Mouse (Mus musculus) heart, embryonic 10.5 days (tissue): ENCODE measurements around the gene Fcho2. TPM values are rescaled to one million over a fixed set of nuclear protein-coding genes. Genes with fewer than 3 reads are reported as not detected.

Experiments
- DNase-seq: peaks from one replicate; pipeline ENCODE4 v3.0.0-alpha.2; 2017; ENCODE audit warnings: low spot score
- H3K27ac ChIP-seq: fragments of 300-500 bp; sonication (generic); 2 replicates; pipeline ENCODE4 v1.5.1; 2016; ENCODE audit warnings: mild to moderate bottlenecking
- H3K27me3 ChIP-seq: fragments of 300-500 bp; sonication (generic); 2 replicates; pipeline ENCODE4 v1.6.1; 2016; ENCODE audit warnings: mild to moderate bottlenecking; ENCODE audit not compliant: poor library complexity, insufficient read depth, severe bottlenecking
- H3K36me3 ChIP-seq: fragments of 300-500 bp; sonication (generic); 2 replicates; pipeline ENCODE4 v1.6.1; 2016; ENCODE audit warnings: mild to moderate bottlenecking, moderate library complexity
- H3K4me1 ChIP-seq: fragments of 300-500 bp; sonication (generic); 2 replicates; pipeline ENCODE4 v1.6.1; 2016; ENCODE audit warnings: mild to moderate bottlenecking
- H3K4me3 ChIP-seq: fragments of 300-500 bp; sonication (generic); 2 replicates; pipeline ENCODE4 v1.5.1; 2016; ENCODE audit warnings: mild to moderate bottlenecking, moderate library complexity
- H3K9me3 ChIP-seq: fragments of 300-500 bp; sonication (generic); 2 replicates; pipeline ENCODE4 v1.6.1; 2016; ENCODE audit warnings: mild to moderate bottlenecking, moderate library complexity
- WGBS: fragments of 180-500 bp; shearing (Covaris S2); methylation state at CpG from one replicate; pipeline ENCODE4 v1.1.7; 2016; 5-methylcytosine and 5-hydroxymethylcytosine counted together
- polyA plus RNA-seq: library from polyadenylated mRNA; unstranded; fragments of >200 nt; fragmentation: Nextera tagmentation; extraction: Ambion mirVana; gene quantifications from 2 replicates; pipeline ENCODE4 v1.2.1, GENCODE M21; 2016

Fcho2 gene
- polyA plus RNA-seq, 1 experiment from 2014 or later: 30.2 TPM

- H3K27ac ChIP-seq: no peak overlapping the region
- H3K4me1 ChIP-seq: peaks cover 36% of the 10 kb centered on the region
- WGBS: 54% methylated on average over 5 of the region's 5 CpGs
- H3K27me3 ChIP-seq: peaks cover 13% of the 10 kb centered on the region
- H3K9me3 ChIP-seq: no peaks in the 10 kb centered on the region
- H3K36me3 ChIP-seq: no peaks in the 10 kb centered on the region
- DNase-seq: peak; percentile 60
- no peak overlapping the region for H3K4me3 ChIP-seq
These were observed 115.2 kb downstream of the Fcho2 start for GRCm38 (mm10) chr13:98699982-98700540.

DNA sequence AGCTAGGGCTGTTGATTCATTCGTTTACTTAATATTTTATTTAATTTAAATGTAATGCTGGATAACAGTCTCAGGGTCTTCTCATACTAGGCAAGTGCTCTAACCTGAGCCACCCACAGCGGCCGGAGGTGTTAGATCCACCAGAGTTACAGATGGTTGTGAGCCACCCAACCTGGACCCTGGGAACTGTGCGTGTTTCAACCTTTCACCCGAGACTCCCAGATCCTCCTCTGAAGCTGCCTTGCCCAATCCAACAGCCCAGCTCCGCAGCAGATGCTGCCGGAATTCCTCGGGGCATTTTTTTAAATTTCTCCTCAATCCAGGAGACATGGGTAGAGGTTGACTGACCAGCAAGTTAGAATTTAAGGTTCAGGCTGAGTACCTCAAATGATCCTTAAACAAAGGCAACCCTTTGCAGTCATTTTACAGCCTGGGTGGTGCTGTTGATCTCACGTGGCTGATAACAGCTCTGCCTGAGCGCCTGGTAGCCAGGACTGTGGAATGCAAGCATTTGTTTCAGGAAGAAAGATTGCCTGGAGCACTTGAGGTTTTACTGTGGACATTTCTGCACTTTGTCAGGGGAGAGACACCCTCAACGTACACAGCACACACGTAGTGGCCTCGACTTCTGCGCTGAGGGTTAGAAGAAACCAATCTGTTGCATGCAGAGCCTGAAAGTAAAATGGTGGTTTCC is 116.1 kb downstream of the Fcho2 start:
- Histone ChIP-seq H3K9me3 (no peaks in the 10 kb centered on the region), H3K27ac (peak overlapping the region; percentile 42), H3K4me3 (0 out of 2 replicates have a peak overlapping the region, but pooled peaks have one; percentile 7), H3K27me3 (peaks cover 21% of the 10 kb centered on the region), H3K36me3 (no peaks in the 10 kb centered on the region), H3K4me1 (peaks cover 42% of the 10 kb centered on the region)
- peak; percentile 73 for DNase-seq
- 39% methylated on average over 14 of the region's 14 CpGs for WGBS

GRCm38 (mm10) chr13:98696716-98697115 is 118.5 kb downstream of the Fcho2 start:
- H3K27ac ChIP-seq: no peak overlapping the region
- DNase-seq: no peak
- H3K4me3 ChIP-seq: no peak overlapping the region
- no peaks in the 10 kb centered on the region for H3K9me3 ChIP-seq
- H3K27me3 ChIP-seq: peaks cover 39% of the 10 kb centered on the region
- H3K4me1 ChIP-seq: peaks cover 42% of the 10 kb centered on the region
- 72% methylated on average over 3 of the region's 3 CpGs for WGBS
- H3K36me3 ChIP-seq: no peaks in the 10 kb centered on the region

DNA sequence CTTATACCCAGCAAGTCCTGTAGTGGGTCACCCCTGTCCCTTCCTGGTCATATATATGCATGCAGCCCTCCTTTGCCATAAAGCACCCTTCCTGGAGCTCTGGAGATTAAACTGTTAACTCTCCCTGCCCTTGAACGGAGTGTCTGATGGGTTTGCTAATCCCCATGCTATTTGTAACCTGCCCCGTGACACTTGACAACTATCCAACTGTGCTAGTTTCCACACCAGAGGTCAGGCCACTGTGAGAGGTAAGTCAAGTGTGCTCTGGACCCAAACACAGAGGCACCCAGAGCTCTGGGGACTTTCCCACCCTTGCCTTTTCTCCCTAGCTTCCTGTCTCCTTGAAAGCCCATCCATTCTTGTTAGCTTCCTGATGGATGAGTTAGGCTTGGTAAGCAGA is 119.7 kb downstream of the Fcho2 start:
- 13% methylated on average over 2 of the region's 2 CpGs for WGBS
- no peak for DNase-seq
- peaks cover 39% of the 10 kb centered on the region for H3K27me3 ChIP-seq
- no peaks in the 10 kb centered on the region for H3K36me3 ChIP-seq
- no peaks in the 10 kb centered on the region for H3K9me3 ChIP-seq
- peaks cover 38% of the 10 kb centered on the region for H3K4me1 ChIP-seq
- H3K27ac ChIP-seq: peak overlapping the region; percentile 86
- peak overlapping the region; percentile 60; the same call in 1 of the 2 replicates for H3K4me3 ChIP-seq

DNA sequence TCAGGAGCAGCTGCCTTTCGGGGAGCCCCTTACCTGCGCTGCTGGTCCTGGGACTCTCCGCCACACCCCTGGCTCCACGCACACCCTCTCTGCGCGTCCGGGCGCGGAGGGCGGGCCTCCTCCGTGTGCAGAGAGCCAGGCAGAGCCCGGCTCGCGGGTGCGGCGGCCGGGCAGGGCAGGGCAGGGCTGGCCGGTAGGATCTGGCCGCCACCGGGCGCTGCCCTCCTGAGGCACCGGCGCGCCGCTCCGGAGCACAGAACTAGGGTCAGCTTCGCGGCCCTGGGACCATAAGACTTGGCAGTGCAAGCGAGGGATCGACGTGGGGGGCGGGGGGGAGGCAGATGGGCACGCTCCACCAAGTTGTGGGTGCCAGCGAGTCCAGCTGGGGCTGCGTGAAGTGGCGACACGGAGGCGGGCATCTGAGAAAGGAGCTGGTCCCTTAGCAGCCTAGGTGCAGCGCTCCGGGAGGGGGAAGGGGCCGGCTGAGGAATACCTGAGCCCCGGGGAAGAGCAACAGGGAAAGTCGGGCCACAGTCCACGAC is 120.4 kb downstream of the Fcho2 start, which contains the start of gene Tmem171:
Gene Tmem171, minus strand, starts transcription at position 62 of the 542 bp plus-strand sequence.
- peaks cover 39% of the 10 kb centered on the region for H3K27me3 ChIP-seq
- H3K4me3 ChIP-seq: peak within 1 kb of the TSS; percentile 60
- no peaks in the 10 kb centered on the region for H3K36me3 ChIP-seq
- H3K27ac ChIP-seq: peak within 1 kb of the TSS; percentile 86
- 3% methylated on average over 44 of the region's 44 CpGs for WGBS
- no peak for DNase-seq
- H3K4me1 ChIP-seq: peaks cover 38% of the 10 kb centered on the region
- no peaks in the 10 kb centered on the region for H3K9me3 ChIP-seq

- Histone ChIP-seq H3K27ac (no peak overlapping the region; the same call in 1 of the 2 replicates), H3K4me1 (peaks cover 37% of the 10 kb centered on the region), H3K4me3 (no peak overlapping the region), H3K36me3 (no peaks in the 10 kb centered on the region), H3K9me3 (no peaks in the 10 kb centered on the region), H3K27me3 (peaks cover 39% of the 10 kb centered on the region)
- 89% methylated on average over 11 of the region's 11 CpGs for WGBS
- DNase-seq: no peak
These were observed 121.9 kb downstream of the Fcho2 start for GRCm38 (mm10) chr13:98693316-98693715.

- no peak for DNase-seq
- H3K4me1 ChIP-seq: peaks cover 37% of the 10 kb centered on the region
- H3K27ac ChIP-seq: no peak overlapping the region
- H3K27me3 ChIP-seq: peaks cover 39% of the 10 kb centered on the region
- WGBS: 92% methylated on average over 13 of the region's 13 CpGs
- no peak overlapping the region for H3K4me3 ChIP-seq
- no peaks in the 10 kb centered on the region for H3K9me3 ChIP-seq
- no peaks in the 10 kb centered on the region for H3K36me3 ChIP-seq
These were observed 123.2 kb downstream of the Fcho2 start for GRCm38 (mm10) chr13:98691956-98692515.

GRCm38 (mm10) chr13:98690886-98691285 is 124.4 kb downstream of the Fcho2 start:
- Histone ChIP-seq H3K27ac (no peak overlapping the region), H3K4me1 (peaks cover 30% of the 10 kb centered on the region), H3K36me3 (no peaks in the 10 kb centered on the region), H3K27me3 (peaks cover 34% of the 10 kb centered on the region), H3K4me3 (no peak overlapping the region), H3K9me3 (no peaks in the 10 kb centered on the region)
- 91% methylated on average over 11 of the region's 11 CpGs for WGBS
- DNase-seq: peak; percentile 16

DNA sequence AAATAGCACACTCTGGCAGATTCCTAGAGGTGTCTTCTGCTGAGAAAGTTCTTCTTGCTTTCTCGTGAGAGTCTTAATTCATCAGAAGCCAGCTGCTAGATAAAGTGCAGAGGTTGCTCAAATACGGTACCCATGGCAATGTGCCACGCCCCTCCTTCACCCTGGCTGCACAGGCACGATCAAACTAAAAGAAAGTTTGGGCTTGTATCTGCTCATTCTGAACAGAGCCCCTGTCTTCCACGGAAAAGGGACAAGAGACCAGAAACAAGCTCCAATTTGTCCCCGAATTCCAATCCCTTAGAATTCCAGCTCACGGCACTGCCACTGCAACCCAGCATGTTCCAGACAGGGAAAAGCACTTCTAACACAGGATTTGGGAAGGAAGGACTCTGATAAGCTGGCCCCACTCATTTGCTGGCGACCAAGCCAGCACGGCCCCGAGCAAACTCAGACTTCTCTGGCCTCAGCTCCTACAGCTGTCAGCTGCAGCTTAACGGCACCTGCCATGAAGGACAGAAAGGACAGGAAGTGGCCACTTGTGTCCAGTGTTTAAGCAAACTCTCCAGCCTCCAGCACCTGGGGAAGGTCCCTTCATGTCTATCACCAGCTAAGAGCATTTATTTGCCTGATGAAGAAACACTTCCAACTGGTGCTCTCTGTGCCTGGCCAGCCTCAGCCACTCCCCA is 125.5 kb downstream of the Fcho2 start:
- WGBS: 30% methylated on average over 11 of the region's 11 CpGs
- no peaks in the 10 kb centered on the region for H3K9me3 ChIP-seq
- peak overlapping the region; percentile 71 for H3K27ac ChIP-seq
- DNase-seq: no peak
- H3K36me3 ChIP-seq: no peaks in the 10 kb centered on the region
- H3K27me3 ChIP-seq: peaks cover 23% of the 10 kb centered on the region
- H3K4me3 ChIP-seq: peak overlapping the region; percentile 36
- H3K4me1 ChIP-seq: peaks cover 19% of the 10 kb centered on the region

DNA sequence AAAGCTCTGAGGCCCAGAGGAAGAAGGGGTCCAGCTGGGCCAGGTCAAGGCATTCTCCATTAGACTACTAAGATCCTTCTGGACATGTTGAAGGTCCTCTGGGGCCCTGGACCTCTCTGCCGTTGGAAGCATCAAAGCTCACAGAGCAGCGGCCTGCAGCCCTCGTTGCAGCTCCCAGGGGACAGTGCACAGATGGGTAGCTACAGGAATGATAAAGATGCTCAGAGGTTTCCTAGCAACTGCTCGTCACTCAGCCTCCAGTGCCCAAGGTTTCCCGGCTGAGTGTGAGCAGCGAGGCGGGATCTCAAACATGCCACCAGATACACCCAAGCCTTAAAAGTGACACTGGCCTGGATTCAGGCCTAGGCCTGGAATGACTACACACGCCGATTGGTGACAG is 127.3 kb downstream of the Fcho2 start:
- 59% methylated on average over 9 of the region's 9 CpGs for WGBS
- no peaks in the 10 kb centered on the region for H3K9me3 ChIP-seq

GRCm38 (mm10) chr13:98684144-98684900 is 130.9 kb downstream of the Fcho2 start:
- DNase-seq: peak; percentile 73
- Histone ChIP-seq H3K27me3 (no peaks in the 10 kb centered on the region), H3K9me3 (no peaks in the 10 kb centered on the region), H3K36me3 (no peaks in the 10 kb centered on the region), H3K4me3 (no peak overlapping the region), H3K4me1 (peaks cover 27% of the 10 kb centered on the region), H3K27ac (peak overlapping the region; percentile 47; the same call in 1 of the 2 replicates)
- WGBS: 58% methylated on average over 9 of the region's 9 CpGs

More for the DNA sequence above, 127.3 kb downstream of the Fcho2 start:
- peaks cover 6% of the 10 kb centered on the region; the same call in 1 of the 2 replicates for H3K27me3 ChIP-seq
- peaks cover 24% of the 10 kb centered on the region for H3K4me1 ChIP-seq
- H3K36me3 ChIP-seq: no peaks in the 10 kb centered on the region
- no peak for DNase-seq
- no peak overlapping the region for H3K4me3 ChIP-seq
- no peak overlapping the region for H3K27ac ChIP-seq

DNA sequence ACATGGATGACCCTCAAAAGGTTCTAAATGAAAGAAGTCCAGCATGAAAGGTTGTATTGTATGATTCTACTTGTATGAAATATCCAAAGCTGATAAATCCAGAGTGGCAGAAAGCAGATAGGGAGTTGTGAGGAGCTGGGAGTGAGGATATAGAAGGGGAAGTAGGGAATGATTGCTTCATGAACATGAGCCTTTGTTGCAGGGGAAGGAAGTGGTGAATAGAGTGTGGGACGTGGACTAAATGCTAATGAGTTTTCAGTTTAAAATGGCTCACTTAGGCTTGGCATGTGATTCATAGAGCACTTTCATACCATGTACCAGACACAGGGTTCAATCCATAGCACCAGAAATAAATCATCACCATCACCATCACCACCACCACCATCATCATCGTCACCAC is 131.8 kb downstream of the Fcho2 start:
- 92% methylated on average over 2 of the region's 2 CpGs for WGBS
- Histone ChIP-seq H3K4me1 (peaks cover 34% of the 10 kb centered on the region), H3K27ac (no peak overlapping the region)

More for the DNA sequence above, 131.8 kb downstream of the Fcho2 start:
- Histone ChIP-seq H3K27me3 (no peaks in the 10 kb centered on the region), H3K36me3 (no peaks in the 10 kb centered on the region), H3K9me3 (no peaks in the 10 kb centered on the region), H3K4me3 (no peak overlapping the region)
- DNase-seq: peak; percentile 17
